Mouse (Mus musculus): ENCODE data around the gene Ninj2.
A peak's percentile ranks its signal among the peaks of the same experiment; 100 is the strongest.

Ninj2 gene

GRCm38 (mm10) chr6:120175650-120176049, 82.5 kb downstream of the Ninj2 start:
- no peak for DNase-seq (ENCODE audit: low read depth, low spot score)

- DNase-seq (ENCODE audit: low read depth, low spot score) = peak; percentile 62
Observed at GRCm38 (mm10) chr6:120179044-120179755, 86.0 kb downstream of the Ninj2 start.

GRCm38 (mm10) chr6:120179756-120180206, 86.6 kb downstream of the Ninj2 start:
- DNase-seq (ENCODE audit: low read depth, low spot score) = no peak

GRCm38 (mm10) chr6:120180492-120180891, 87.3 kb downstream of the Ninj2 start:
- DNase-seq (ENCODE audit: low read depth, low spot score) = no peak

GRCm38 (mm10) chr6:120182160-120182559, 89.0 kb downstream of the Ninj2 start:
- no peak for DNase-seq (ENCODE audit: low read depth, low spot score)

- DNase-seq (ENCODE audit: low read depth, low spot score) = no peak
Observed at GRCm38 (mm10) chr6:120183771-120184170, 90.6 kb downstream of the Ninj2 start.

GRCm38 (mm10) chr6:120185012-120185730, 92.0 kb downstream of the Ninj2 start:
- no peak for DNase-seq (ENCODE audit: low read depth, low spot score)

GRCm38 (mm10) chr6:120185756-120186155, 92.6 kb downstream of the Ninj2 start:
- no peak for DNase-seq (ENCODE audit: low read depth, low spot score)

GRCm38 (mm10) chr6:120186594-120186993, 93.4 kb downstream of the Ninj2 start:
- no peak for DNase-seq (ENCODE audit: low read depth, low spot score)

GRCm38 (mm10) chr6:120187587-120188176, 94.5 kb downstream of the Ninj2 start:
- DNase-seq (ENCODE audit: low read depth, low spot score) = no peak

- DNase-seq (ENCODE audit: low read depth, low spot score) = no peak
Observed at GRCm38 (mm10) chr6:120188376-120189235, 95.5 kb downstream of the Ninj2 start.

- no peak for DNase-seq (ENCODE audit: low read depth, low spot score)
Observed at GRCm38 (mm10) chr6:120189287-120189686, 96.1 kb downstream of the Ninj2 start.

- DNase-seq (ENCODE audit: low read depth, low spot score) = no peak
Observed at GRCm38 (mm10) chr6:120190365-120190764, 97.2 kb downstream of the Ninj2 start.

GRCm38 (mm10) chr6:120190912-120191311, 97.8 kb downstream of the Ninj2 start:
- no peak for DNase-seq (ENCODE audit: low read depth, low spot score)

- no peak for DNase-seq (ENCODE audit: low read depth, low spot score)
Observed at GRCm38 (mm10) chr6:120191396-120192170, 98.4 kb downstream of the Ninj2 start.

- no peak for DNase-seq (ENCODE audit: low read depth, low spot score)
Observed at GRCm38 (mm10) chr6:120192211-120192870, 99.2 kb downstream of the Ninj2 start.

- peak; percentile 87 for DNase-seq (ENCODE audit: low read depth, low spot score)
Observed at GRCm38 (mm10) chr6:120193174-120193573, 100.0 kb downstream of the Ninj2 start.

- DNase-seq (ENCODE audit: low read depth, low spot score) = no peak
Observed at GRCm38 (mm10) chr6:120193793-120194192, 100.6 kb downstream of the Ninj2 start.

- DNase-seq (ENCODE audit: low read depth, low spot score) = no peak
Observed at GRCm38 (mm10) chr6:120194305-120194704, 101.2 kb downstream of the Ninj2 start.

GRCm38 (mm10) chr6:120194963-120195362, 101.8 kb downstream of the Ninj2 start:
- DNase-seq (ENCODE audit: low read depth, low spot score) = no peak
